Mouse (Mus musculus): ENCODE measurements around the gene Ostm1.

Ostm1 gene

DNA sequence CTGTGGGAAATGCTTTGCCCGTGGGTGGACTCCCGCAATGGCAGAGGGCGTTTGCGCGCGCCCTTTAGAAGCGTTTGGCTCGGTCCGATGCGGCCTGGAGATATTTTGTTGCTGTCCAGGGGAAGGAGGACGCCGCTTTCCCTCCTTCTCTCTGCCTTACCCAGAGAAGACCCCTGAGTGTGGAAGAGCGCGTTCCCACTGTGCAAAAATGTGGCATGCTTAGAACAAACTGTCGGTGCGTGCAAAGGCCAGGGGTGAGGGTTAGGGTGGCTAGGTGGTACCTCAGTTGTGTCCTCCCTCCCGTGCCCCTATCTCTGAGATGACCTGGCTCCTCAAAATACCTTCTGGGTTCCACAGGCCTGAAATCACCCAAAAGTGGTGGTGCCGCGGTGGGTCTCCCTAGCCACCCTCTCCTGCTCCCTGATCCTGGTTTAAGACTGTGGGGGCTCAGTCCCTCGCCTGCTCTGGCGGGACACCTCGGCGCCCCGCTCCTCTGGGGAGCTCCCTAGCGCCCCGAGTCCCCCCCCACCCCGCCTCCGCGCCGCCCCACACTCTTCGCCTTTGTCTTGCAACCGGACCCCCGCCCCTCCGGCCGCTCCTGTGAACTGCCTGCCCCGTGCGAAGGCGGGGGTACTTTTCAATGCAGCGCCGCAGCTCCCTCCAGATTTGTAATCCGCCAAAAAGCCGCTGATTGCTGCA, 48.3 kb downstream of the Ostm1 start:
- peak in 1 of 2 experiments; percentile 11 for DNase-seq

DNA sequence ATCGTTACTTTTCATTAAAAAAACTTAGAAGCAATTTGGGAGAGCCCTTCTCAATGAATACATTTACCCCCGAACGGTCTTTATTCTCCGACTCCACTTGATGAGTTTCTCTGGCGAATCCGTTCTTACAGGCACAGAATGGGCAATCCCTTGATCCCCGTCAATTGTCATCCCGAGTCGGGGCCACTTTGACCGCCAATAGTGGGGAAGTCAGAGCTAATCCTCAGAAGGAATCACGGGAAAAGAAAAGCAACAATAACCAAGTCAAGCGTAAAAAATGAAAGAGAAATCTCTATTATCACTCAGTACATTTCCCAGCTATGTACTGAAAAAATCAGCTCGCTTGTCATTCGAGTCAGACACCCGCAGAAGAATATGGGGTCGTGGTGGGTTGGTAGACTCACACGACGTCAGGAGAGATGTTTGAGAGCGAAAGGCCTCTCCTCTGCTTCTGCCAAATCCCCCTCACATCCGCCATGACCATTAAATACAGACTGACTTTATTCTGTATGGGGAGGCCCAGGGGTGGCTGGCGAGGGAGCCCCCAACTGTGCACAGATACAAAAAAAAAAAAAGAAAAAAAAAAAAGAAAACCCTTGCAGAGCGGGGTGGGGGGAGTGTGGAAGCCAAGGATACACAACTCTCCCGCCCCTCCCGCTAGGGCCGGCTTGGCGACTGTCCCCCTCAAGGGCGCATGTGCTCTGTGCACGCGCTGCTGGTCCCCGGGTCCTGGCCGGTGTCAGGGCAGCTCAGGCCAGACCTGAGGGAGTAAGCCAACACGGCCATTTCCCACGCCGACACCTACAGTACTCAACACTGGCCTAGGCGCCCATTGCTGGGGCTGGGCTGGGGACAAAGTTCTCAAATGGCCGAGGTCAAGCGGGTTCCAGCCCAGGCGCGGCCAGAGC, 49.1 kb downstream of the Ostm1 start:
- peak in 1 of 2 experiments; percentile 27 for DNase-seq

DNA sequence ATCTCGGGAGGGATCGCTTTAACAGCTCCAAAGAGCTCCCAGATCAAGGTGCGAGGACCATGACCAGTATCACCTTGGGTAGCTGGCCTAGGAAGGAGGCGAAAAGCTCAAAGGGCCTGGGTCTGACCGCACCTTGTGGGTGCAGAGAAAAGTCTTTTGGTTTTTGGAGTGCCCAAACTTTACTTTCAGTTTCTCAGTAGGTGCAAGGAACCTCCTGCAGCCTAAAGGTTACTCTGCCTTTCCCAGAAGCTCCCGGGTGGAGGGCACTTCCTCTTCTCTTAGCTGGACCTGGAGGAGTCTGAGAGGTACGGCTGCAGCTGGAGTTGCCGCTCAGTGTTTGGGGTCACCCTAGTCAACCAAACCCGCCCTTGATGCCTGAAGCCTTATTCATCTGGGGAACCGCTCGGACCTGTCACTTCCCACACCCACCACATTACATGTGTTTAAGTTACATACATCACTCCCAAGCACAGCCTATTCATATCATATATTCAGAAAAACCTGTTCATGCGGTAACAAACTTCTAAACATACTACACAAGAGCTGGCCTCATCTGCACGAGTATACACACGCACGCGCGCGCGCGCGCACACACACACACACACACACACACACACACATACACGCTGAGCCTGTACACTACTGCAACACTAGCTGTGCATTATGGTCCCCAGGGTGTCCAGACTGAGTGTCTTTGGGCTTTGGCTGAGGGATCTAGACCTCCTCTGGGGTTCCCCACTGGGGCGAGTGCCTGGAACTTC, 49.9 kb downstream of the Ostm1 start:
- peak in 1 of 2 experiments; percentile 15 for DNase-seq

DNA sequence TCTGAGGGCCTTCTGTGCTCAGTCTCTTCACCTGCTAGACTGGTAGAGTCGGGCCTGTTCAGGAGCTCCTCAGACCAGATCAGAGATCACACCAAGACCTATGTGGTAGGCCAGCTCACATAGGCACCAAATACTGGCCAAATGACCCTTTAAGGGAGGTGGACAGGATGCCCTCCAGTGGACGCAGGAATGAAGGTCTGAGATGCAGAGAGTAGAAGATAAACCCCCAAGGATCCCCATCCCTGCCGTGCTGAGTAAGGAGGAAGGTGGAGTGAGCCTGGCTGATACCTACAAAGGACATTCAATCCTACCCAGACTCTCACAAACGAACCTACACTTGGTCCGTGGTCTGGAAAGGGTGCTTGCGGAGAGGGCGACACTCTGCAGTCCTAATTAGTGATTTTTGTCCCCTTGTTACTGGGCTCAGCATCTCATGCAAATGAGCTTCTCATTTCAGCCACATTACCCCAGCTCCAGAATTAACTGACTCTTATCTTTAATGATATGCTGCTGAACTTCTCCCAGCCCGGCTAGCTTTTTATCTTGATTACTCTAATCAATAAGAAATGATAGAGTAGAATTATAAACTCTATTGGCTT, 50.6 kb downstream of the Ostm1 start:
- peak in 1 of 2 experiments; percentile 9 for DNase-seq

DNA sequence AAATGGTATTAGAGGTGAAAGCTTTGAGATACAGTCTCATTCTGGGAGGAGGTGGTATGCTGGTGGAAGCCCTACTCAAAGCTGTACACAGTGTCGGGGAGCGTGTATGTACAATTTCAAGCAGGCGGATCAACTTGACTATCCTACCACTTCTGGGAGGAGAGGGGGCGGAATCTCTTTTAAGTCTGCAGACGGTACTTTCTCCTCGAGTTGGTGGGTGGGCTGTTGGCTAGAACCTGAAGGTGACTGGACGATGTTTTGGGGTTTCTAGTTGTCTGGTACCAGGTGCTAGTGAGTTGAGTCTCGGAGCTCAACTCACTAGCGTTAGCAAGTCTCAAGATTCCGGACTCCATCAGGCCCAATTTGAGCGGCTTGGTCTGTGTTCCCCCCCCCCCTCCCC, 51.4 kb downstream of the Ostm1 start:
- no peak for DNase-seq

DNA sequence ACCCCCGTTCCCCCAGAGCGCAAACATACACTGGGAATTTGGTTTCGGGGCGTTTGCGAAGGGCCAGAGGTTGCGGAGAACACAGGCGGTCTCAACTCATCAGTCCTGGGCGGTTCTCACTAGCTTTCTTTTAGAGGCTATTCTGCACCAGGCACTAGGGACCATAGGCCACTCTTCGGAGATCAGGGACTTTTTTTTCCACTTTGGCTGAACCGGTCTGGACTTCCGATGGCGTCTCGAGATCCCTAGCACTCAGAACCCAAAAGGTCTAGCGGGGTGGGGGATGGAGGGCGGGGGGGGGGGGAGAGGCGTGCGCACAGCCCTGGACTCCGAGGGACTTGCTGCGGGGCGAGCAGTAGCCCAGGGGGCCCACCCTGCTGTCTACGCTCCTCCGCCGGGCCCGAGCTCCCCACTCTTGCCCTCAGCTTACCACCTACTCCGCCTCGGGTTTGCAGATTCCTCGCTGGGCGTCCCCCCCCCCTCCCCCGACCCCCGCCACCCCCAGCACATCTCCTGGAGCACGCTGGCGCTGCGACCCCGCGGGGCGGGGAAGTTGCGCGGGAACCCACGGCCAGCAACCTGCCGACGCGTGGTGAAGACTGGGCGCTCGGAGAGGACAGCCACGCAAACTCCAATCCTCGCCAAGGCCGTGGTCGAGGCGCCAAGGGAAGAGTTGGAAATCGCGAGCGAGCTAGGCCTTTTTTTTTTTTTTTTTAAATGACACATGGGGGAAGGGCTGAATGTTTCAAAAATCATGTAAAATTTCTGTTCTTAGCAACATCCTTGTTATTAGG, 52.1 kb downstream of the Ostm1 start:
- DNase-seq, result no peak

DNA sequence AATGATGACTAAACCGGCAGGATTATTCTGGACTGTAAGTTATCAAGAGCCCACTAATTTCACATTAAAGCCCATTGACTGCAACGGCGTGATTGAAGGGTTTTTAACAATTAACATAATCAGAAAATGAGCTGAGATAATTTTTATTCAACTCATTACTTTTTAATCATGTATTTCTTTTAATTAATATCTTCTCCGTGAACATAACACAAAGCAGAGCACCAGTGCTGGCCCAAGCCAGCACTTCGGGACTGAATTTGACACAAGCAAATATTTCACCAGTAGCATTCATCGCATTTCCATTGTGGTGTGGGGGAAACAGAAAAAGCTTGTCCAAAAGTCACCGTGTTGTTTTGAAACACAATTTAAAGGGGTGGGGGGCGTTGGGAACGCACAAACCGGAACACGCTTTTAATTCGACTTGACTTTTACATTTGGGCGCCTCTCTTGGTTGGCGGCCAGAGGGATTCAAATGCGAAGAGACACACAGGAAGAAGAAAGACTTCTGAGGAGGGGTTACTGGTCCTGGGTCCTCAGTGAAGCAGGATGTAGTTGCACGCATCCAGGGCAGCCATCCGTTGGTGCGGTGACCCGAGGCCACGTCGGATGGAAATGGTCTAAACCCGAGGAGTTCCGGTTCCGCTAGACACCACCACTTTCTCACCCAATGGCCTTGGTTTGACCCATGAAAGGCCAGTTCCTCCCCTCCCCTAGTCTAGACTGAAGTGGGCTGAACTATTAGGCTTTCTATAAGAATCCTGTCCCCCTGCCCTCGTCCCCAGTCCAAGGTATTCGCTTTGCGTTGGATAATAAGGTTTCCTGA, 52.9 kb downstream of the Ostm1 start:
- peak in 1 of 2 experiments; percentile 13 for DNase-seq

DNA sequence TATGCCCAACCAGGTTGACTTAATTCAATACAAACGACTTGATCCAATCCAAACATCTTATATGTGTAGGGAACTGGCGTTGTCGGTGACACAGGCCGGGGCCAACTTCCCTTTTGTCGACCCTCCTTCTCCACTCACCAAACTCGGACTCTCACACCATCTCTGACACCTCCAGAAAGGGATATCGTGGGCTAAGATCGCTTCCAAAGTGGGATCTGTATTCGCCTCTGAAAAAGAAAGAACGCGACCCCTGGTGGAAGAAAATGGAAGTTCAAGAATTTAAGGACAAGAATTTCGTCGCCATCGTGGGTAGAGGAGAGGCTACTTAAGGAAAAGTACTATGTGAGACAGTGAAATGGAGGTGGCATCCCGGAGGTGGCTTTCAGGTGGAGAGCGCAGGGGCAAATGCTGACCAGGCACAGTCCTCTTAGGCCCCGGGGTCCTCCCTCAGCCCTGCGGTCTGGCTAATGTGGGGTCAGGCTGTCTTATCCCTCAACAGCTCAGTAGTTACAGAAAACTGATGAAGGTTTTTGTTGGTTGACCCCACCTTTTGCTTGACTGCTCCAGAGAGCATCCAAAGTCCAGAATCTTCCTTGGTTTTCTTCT, 53.7 kb downstream of the Ostm1 start:
- DNase-seq, result peak; percentile 32 to 55

DNA sequence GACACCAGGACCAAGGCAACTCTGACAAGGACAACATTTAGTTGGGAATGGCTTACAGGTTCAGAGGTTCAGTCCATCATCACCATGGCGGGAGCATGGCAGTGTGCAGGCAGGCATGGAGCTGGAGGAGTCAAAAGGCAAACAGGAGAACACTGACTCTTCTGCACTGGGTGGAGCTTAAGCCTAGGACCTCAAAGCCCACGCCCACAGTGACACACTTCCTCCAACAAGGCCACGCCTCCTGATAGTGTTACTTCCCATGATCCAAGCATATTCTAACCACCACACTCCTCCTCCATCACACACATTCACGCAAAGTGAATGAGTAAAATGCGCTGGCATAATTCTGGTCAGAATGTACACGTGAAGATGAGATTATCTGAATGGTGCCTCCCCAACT, 56.2 kb downstream of the Ostm1 start:
- DNase-seq, result no peak

DNA sequence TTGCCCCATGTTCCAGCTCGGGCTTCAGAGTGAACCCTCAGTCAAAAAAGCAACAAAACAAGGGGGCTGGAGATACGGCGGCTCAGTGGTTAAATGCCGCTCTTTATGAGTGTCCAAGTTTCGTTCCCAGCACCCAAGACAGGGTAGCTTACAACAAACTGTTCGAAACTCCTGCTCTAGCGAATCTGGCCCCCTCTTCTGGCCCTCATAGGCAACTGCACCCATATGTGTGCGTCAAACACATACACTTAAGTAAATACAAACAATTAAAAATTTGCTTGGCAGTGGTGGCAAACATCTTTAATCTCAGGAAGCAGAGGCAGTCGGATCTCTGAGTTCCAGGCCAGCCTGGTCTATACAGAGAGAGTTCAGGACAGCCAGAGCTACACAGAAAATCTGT, 60.0 kb downstream of the Ostm1 start:
- no peak for DNase-seq

DNA sequence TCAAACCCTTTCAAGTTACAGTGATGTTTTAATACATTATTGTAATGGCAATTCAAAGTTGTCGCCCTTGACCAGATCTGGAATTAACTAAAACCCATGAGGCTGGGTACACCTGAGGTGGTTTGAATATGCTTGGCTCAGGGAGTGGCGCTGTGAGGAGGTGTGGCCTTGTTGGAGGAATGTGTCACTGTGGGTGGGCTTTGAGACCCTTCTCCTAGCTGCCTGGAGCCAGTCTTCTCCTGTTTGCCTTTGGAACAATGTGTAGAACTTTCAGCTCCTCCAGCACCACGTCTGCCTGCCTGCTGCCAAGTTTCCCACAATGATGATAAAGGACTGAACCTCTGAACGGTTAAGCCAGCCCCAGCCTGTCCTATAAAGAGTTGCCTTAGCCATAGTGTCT, 62.7 kb downstream of the Ostm1 start:
- DNase-seq, result no peak

DNA sequence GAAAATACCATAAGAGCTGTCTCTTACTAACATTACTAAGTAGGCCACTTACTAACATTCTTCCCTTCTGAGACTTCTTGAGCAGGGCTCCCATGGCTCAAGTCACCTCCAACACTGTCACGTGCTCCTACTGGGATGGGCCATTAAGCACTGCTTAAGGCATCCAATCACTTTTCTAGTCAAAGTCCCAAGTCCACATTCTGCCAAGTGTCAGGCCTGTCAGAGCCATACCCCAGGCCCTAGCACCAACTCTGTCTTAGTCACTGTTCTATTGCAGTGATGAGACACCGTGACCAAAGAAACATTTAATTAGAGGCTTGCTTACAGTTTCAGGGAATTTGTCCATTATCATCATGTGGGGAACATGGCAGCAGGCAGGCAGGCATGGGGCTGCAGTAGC, 78.3 kb downstream of the Ostm1 start:
- DNase-seq, result no peak

DNA sequence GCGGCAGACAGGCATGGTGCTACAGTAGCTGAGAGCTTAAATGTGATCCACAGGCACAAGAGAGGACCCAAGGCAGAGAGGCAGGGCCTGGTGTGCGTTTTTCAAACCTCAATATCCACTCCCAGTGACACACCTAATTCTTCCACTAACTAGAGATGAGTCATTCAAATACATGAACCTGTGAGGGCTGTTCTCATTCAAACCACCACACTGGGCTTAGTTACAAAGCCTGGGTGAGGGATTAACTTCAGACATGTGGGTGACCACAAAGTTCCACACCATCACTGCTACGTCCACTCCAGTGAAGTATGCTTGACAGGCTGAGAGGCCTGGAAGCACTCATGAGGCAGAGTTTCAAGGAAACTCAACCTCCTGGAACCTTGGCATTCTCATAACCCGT, 86.3 kb downstream of the Ostm1 start:
- no peak for DNase-seq

DNA sequence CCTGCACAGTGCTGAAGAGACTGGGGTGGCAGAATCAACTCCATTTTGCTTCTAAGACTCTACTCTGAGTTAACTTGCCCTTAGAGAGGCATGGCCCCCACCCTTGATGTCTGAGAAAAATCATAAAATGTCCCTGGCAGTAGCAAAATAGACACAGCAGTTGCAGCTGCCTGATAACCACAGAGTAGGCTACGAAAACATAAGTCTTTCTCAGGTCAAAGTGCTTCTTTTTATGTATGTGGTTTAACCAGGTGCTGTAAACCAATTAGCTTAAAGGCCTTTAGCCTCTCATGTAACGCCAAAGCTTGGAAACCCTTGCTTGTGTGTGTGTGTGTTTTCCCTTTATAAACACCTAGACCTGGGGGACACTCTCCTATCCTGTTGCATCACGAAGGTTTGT, 89.2 kb downstream of the Ostm1 start:
- no peak for DNase-seq

DNA sequence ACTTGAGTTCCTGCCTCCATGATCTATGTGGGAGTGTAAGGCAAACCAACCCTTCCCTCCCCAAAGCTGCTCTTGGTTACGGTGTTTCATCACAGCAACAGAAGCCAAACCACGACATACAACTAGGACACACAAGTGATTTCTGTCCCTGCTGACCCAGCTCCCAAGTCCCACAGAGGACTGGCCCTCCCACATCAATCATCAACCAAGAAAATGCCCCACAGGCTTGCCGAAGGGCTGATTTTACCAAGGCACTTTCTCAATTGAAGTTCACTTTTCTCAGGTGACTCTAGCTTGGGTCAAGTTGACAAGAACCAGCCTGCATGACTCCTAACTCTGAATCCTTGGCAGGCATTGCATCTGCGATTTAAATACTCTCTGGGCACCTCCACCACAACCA, 91.9 kb downstream of the Ostm1 start:
- no peak for DNase-seq

DNA sequence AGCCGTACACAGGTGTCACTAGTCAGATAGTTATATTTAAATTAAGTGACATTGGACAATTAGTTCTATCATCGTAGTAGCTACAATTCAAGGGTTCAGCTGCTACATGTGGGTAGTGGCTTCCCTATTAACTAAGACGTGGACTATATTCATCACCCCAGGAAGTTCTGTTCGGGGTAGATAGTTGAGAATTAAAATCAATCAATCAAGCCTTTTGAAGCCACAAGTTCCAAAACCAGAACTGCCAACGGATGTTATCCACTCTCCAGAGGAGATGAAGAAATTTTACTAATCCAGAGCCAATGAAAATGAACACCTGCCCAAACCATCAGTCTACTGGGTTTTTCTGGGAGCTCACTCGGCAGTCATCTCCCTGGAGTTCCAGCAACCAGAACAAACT, 94.7 kb downstream of the Ostm1 start:
- no peak for DNase-seq

DNA sequence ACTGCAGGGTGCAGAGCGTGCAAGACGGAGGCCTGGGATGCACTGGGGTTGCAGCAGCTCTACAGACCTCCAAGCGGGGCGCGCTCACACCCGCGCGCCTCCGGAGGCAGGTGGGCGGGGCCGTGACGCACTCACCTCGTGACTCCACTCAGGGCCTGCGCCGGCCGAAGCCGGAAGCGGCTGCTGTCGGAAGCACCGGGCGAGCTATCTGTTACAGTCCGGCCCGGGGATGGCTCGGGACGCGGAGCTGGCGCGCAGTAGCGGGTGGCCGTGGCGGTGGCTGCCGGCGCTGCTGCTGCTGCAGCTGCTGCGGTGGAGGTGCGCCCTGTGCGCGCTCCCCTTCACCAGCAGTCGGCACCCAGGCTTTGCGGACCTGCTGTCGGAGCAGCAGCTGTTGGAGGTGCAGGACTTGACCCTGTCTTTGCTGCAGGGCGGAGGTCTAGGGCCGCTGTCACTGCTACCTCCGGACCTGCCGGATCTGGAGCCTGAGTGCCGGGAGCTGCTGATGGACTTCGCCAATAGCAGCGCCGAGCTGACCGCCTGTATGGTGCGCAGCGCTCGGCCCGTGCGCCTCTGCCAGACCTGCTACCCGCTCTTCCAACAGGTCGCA, 95.2 kb downstream of the Ostm1 start:
- DNase-seq, result peak; percentile 92

DNA sequence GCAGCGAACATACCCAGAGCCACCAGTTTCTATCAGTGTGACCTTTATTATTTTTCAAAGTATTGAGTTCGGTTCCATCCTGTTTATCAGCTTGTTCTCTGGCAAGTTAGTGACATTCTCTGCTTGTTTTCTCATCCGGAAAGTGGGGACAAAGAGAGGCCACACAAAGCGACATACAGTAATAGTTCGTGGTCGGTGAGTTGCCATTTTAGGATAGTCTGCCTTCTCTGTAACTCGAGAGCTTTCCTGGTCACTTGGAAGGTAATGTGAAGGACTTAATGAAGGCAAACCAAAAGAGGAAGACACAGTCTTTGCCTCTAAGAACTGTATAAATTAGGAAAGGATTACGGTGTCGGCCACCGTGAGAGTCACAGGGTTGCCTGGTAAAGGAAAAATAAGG, 96.0 kb downstream of the Ostm1 start:
- peak in 1 of 2 experiments; percentile 7 for DNase-seq

DNA sequence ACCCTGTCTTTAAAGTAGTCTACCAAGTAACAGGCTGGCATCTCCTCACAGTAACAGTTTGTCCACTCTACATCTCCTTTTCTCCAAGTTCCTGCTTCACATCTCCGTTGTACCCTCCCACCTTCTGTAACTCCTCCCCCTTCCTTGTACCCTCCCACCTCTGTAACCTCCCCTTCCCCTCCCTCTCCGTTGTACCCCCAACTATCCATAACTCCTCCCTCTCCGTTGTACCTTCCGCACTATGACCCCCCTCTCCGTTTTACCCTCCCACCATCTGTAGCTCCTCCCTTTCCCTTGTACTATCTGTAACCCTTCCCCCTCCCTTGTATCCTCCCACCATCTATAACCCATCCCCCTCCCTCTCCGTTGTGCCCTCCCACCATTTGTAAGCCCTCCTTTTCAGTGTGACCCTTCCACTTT, 97.0 kb downstream of the Ostm1 start:
- DNase-seq, result no peak

DNA sequence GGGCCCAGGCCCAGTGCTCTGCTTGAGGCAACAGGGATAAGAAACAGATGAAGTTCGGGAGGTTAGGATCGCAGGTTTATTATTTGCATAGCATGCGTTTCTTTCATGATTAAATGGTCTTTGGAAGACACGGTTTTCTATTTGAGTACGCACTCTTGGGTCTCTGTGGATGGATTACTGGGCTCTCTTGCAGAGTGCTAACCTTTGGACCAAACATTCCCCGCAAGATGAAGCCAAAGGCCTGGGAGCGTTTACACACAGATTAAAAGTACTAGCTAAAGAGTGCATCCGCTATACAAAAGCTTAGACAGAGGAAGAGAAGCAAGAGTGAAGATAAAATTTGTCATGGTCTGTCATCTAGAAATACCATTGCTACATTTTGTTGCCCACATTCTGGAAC, 98.8 kb downstream of the Ostm1 start:
- DNase-seq, result no peak
